Mouse (Mus musculus) hindbrain, embryonic 11.5 days (tissue): ENCODE measurements around the gene Pskh1. TPM values are rescaled to one million over a fixed set of nuclear protein-coding genes. Genes with fewer than 3 reads are reported as not detected.
A peak's percentile ranks its signal among the peaks of the same experiment; 100 is the strongest.

ENCODE experiments used
- ATAC-seq: fragments of 200-750 bp; cut with Nextera tagmentation; 2 replicates; pipeline ENCODE4 v1.8.0; 2017; ENCODE audit warnings: mild to moderate bottlenecking, moderate TSS enrichment, moderate library complexity; ENCODE audit not compliant: low FRiP score
- DNase-seq: peaks from one replicate; pipeline ENCODE4 v3.0.0-alpha.2; 2015; ENCODE audit warnings: low spot score
- H3K27ac ChIP-seq: fragments of 300-500 bp; sonication (generic); 2 replicates; pipeline ENCODE4 v1.5.1; 2014; ENCODE audit warnings: mild to moderate bottlenecking, low read depth, low read length
- H3K27me3 ChIP-seq: fragments of 300-500 bp; sonication (generic); 2 replicates; pipeline ENCODE4 v1.6.1; 2014; ENCODE audit warnings: mild to moderate bottlenecking, low read length, moderate library complexity, mixed read lengths; ENCODE audit not compliant: control insufficient read depth, insufficient read depth
- H3K36me3 ChIP-seq: fragments of 300-500 bp; sonication (generic); 2 replicates; pipeline ENCODE4 v1.6.1; 2014; ENCODE audit warnings: mild to moderate bottlenecking, low read length, moderate library complexity, mixed read lengths; ENCODE audit not compliant: control insufficient read depth, insufficient read depth
- H3K4me1 ChIP-seq: fragments of 300-500 bp; sonication (generic); replicated peaks from 2 replicates; pipeline ENCODE4 v1.6.1; 2014; ENCODE audit warnings: low read length, mixed read lengths; ENCODE audit not compliant: control insufficient read depth, insufficient read depth
- H3K4me2 ChIP-seq: fragments of 300-500 bp; sonication (generic); replicated peaks from 2 replicates; pipeline ENCODE4 v1.6.1; 2014; ENCODE audit warnings: mild to moderate bottlenecking, low read depth, low read length
- H3K4me3 ChIP-seq: fragments of 300-500 bp; sonication (generic); 2 replicates; pipeline ENCODE4 v1.5.1; 2014; ENCODE audit warnings: low read depth, low read length
- H3K9ac ChIP-seq: fragments of 300-500 bp; sonication (generic); 2 replicates; pipeline ENCODE4 v1.6.1; 2014; ENCODE audit warnings: low read depth, low read length
- H3K9me3 ChIP-seq: fragments of 300-500 bp; sonication (generic); 2 replicates; pipeline ENCODE4 v1.6.1; 2016; ENCODE audit warnings: low read length; ENCODE audit not compliant: control insufficient read depth
- WGBS: fragments of 180-500 bp; shearing (Covaris S2); extraction: QIAGEN DNeasy Blood & Tissue Kit; methylation state at CpG from one replicate; pipeline ENCODE4 v1.1.7; 2014; 5-methylcytosine and 5-hydroxymethylcytosine counted together
- polyA plus RNA-seq: library from polyadenylated mRNA; unstranded; fragments of >200 nt; fragmentation: Nextera tagmentation; extraction: Ambion mirVana; gene quantifications from 2 replicates; pipeline ENCODE4 v1.2.1, GENCODE M21; 2014

Gene Pskh1
- polyA plus RNA-seq, 1 experiment from 2014 or later = 12.5 TPM

DNA sequence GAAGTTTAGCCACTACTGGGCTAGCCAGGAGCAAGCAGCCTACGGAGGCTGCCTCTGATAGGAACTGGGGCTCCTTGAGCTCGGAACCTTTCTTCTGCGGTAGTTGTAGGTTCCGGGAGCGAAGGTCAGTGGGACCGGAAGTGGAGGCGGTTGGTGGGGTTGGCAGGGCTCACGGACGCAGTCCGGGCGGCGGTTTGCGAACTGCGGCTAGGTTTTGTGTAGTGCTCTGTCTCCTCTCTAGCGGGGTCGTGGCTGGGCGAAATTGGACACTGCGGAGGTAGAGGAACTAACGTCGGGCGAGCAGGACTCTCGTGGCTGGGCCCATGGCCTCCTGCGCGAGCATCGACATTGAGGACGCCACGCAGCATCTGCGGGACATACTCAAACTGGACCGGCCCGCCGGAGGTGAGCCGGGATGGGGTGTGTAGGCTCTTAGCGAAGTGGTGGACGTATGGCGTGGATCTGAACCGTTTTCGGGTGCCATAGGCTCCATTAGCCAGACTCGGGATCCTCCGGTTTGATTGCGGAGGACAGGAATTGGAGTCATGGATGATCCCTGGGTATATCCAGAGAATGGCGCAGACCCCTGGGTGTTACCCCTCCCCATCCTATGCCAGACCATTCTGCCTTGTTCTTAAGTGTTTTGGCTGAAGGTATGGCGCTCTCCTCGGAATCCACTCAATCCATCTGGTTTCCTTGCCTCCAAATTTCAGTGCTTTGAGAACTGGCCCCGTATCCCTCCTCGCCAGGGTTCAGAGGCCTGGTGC lies 19.3 kb upstream of the Pskh1 start, which contains the start of gene Edc4:
Gene Edc4, plus strand, starts transcription at position 128 of the 767 bp plus-strand sequence.
- DNase-seq (peak; percentile 94), ATAC-seq (peak; percentile 78)
- Histone ChIP-seq H3K27me3 (no peaks in the 10 kb centered on the region), H3K9ac (peak within 1 kb of the TSS; percentile 81), H3K4me3 (peak within 1 kb of the TSS; percentile 97), H3K4me2 (peak within 1 kb of the TSS; percentile 68), H3K9me3 (no peaks in the 10 kb centered on the region), H3K4me1 (peaks cover 6% of the 10 kb centered on the region), H3K27ac (peak within 1 kb of the TSS; percentile 14; the same call in 1 of the 2 replicates), H3K36me3 (peaks cover 5% of the 10 kb centered on the region; the same call in 1 of the 2 replicates)
- 2% methylated on average over 45 of the region's 45 CpGs for WGBS

DNA sequence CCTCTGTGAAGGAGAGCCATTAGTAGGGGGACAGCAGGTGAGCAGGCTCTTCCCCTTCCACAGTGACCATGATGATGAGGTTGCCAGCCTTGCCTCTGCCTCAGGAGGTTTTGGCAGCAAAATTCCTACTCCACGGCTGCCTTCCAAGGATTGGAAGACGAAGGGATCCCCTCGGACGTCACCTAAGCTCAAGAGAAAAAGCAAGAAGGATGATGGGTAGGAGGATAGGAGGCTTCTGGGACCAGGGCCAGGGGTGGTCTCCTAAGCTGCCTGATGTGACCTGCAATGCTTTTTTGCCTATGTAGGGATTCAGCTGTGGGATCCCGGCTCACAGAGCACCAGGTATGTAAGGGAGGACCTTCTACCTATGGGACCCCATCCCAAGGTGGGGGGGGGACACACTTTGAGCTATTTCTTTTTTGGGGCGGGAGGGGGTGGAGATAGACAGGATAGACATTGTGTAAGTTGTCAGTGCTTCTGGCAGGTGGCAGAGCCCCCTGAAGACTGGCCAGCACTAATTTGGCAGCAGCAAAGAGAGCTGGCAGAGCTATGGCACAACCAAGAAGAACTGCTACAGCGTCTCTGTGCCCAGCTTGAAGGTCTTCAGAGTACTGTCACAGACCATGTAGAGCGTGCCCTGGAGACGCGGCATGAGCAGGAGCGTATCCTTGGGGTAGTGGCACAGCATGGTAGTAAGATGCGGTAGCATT lies 10.3 kb upstream of the Pskh1 start:
- H3K9ac ChIP-seq = no peak overlapping the region
- peaks cover 20% of the 10 kb centered on the region for H3K36me3 ChIP-seq
- DNase-seq (no peak), ATAC-seq (no peak)
- no peak overlapping the region for H3K27ac ChIP-seq
- H3K4me1 ChIP-seq = peaks cover 3% of the 10 kb centered on the region; the same call in 1 of the 2 replicates
- no peaks in the 10 kb centered on the region for H3K9me3 ChIP-seq
- no peak overlapping the region for H3K4me2 ChIP-seq
- H3K27me3 ChIP-seq = no peaks in the 10 kb centered on the region
- WGBS = 92% methylated on average over 12 of the region's 12 CpGs
- no peak overlapping the region for H3K4me3 ChIP-seq

GRCm38 (mm10) chr8:105890870-105891269 lies 9.4 kb upstream of the Pskh1 start:
- Histone ChIP-seq H3K9me3 (no peaks in the 10 kb centered on the region), H3K4me2 (no peak overlapping the region), H3K4me3 (no peak overlapping the region), H3K36me3 (peaks cover 17% of the 10 kb centered on the region), H3K9ac (no peak overlapping the region), H3K27ac (no peak overlapping the region), H3K4me1 (peaks cover 3% of the 10 kb centered on the region; the same call in 1 of the 2 replicates), H3K27me3 (no peaks in the 10 kb centered on the region)
- WGBS = 95% methylated on average over 6 of the region's 6 CpGs
- ATAC-seq (no peak), DNase-seq (no peak)

DNA sequence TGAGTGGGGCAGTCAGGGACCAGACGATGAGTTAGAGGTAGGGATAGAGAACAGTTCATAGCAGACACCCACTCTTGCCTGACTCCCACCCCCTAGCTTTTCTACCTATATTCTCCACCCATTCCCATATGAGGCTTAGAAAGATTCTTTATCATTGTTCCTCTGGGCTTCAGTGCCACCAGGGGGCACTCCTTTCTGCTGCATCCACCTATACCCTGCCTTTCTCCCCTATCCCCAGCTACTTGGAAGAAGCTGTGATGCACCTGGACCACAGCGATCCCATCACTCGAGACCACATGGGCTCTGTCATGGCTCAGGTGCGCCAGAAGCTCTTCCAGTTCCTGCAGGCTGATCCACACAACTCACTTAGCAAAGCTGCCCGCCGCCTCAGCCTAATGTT lies 7.8 kb upstream of the Pskh1 start:
- Histone ChIP-seq H3K9me3 (no peaks in the 10 kb centered on the region), H3K36me3 (peaks cover 17% of the 10 kb centered on the region)

GRCm38 (mm10) chr8:105893339-105893738 lies 6.9 kb upstream of the Pskh1 start, which contains the start of gene Nrn1l:
Gene Nrn1l, plus strand, starts transcription at chr8:105893567.
- Histone ChIP-seq H3K9me3 (no peaks in the 10 kb centered on the region), H3K4me2 (no peak within 1 kb of the TSS), H3K27me3 (no peaks in the 10 kb centered on the region), H3K4me1 (peaks cover 3% of the 10 kb centered on the region; the same call in 1 of the 2 replicates), H3K4me3 (no peak within 1 kb of the TSS), H3K27ac (no peak within 1 kb of the TSS), H3K36me3 (peaks cover 17% of the 10 kb centered on the region), H3K9ac (no peak within 1 kb of the TSS)
- WGBS = 3% methylated on average over 11 of the region's 11 CpGs
- DNase-seq = peak; percentile 81
- peak; percentile 93 for ATAC-seq

More for the DNA sequence above, 7.8 kb upstream of the Pskh1 start:
- Histone ChIP-seq H3K4me3 (no peak overlapping the region), H3K9ac (no peak overlapping the region), H3K27ac (no peak overlapping the region), H3K4me2 (no peak overlapping the region), H3K4me1 (peaks cover 3% of the 10 kb centered on the region; the same call in 1 of the 2 replicates), H3K27me3 (no peaks in the 10 kb centered on the region)
- DNase-seq (peak; percentile 16), ATAC-seq (peak; percentile 33; the same call in 1 of the 2 replicates)
- 89% methylated on average over 6 of the region's 6 CpGs for WGBS

GRCm38 (mm10) chr8:105897801-105898480 lies 2.3 kb upstream of the Pskh1 start:
- Histone ChIP-seq H3K36me3 (no peaks in the 10 kb centered on the region), H3K4me2 (no peak overlapping the region), H3K4me1 (peaks cover 3% of the 10 kb centered on the region; the same call in 1 of the 2 replicates), H3K9ac (no peak overlapping the region), H3K27ac (no peak overlapping the region), H3K4me3 (no peak overlapping the region), H3K27me3 (no peaks in the 10 kb centered on the region), H3K9me3 (no peaks in the 10 kb centered on the region)
- WGBS = 88% methylated on average over 9 of the region's 9 CpGs
- ATAC-seq = no peak
- DNase-seq = no peak

- ATAC-seq (0 out of 2 replicates have a peak, but pooled peaks have one; percentile 6), DNase-seq (no peak)
- H3K4me2 ChIP-seq = peak overlapping the region; percentile 80
- no peaks in the 10 kb centered on the region for H3K9me3 ChIP-seq
- 43% methylated on average over 16 of the region's 16 CpGs for WGBS
- H3K4me1 ChIP-seq = no peaks in the 10 kb centered on the region
- no peaks in the 10 kb centered on the region for H3K36me3 ChIP-seq
- H3K27me3 ChIP-seq = no peaks in the 10 kb centered on the region
- peak overlapping the region; percentile 95 for H3K9ac ChIP-seq
- H3K27ac ChIP-seq = peak overlapping the region; percentile 79
- H3K4me3 ChIP-seq = peak overlapping the region; percentile 92
These were observed 838 bp downstream of the Pskh1 start for GRCm38 (mm10) chr8:105900941-105901616.

DNA sequence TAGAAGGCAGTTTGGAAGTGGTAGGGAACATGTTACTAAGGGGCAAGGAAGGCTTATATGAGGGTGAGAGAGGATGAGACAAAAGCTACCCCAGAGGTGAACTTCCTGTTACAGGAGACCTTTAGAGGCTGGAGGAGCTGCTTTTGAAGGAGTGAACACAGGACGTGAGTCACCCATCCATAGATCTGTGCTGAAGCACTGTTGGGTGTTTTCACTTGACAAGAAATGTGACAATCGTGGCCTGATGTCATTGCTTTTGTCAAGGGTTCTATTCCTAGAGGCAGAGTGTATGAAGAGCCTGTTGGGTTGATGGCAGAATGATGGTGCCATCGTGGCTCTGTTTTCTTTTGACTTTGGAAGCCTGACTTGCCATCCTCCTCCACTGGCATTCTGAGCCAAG lies 19.1 kb downstream of the Pskh1 start:
- H3K4me1 ChIP-seq = no peaks in the 10 kb centered on the region
- no peak overlapping the region for H3K9ac ChIP-seq
- H3K27me3 ChIP-seq = no peaks in the 10 kb centered on the region
- WGBS = 88% methylated on average over 3 of the region's 3 CpGs
- H3K27ac ChIP-seq = no peak overlapping the region
- H3K4me3 ChIP-seq = no peak overlapping the region
- no peak overlapping the region for H3K4me2 ChIP-seq
- no peaks in the 10 kb centered on the region for H3K9me3 ChIP-seq
- ATAC-seq (no peak), DNase-seq (no peak)
- H3K36me3 ChIP-seq = no peaks in the 10 kb centered on the region
